Mouse (Mus musculus): ENCODE measurements at regions not wholly inside any gene's neighbourhood (a gene's known extent, or its start where the extent isn't known, plus 50 kb on each side); places are given as distances from the start of the nearest gene placed in this dataset.

- DNase-seq (ENCODE audit: low read depth, low spot score): no peak
Observed at GRCm38 (mm10) chr1:147239108-147239507, 744.5 kb downstream of the Brinp3 start.

GRCm38 (mm10) chr1:147273324-147273723 is 778.8 kb downstream of the Brinp3 start:
- DNase-seq (ENCODE audit: low read depth, low spot score): no peak

- DNase-seq (ENCODE audit: low read depth, low spot score): no peak
Observed at GRCm38 (mm10) chr1:147291119-147291518, 796.6 kb downstream of the Brinp3 start.

GRCm38 (mm10) chr1:147309246-147309645 is 814.7 kb downstream of the Brinp3 start:
- DNase-seq (ENCODE audit: low read depth, low spot score): no peak

GRCm38 (mm10) chr1:147343276-147343953 is 848.9 kb downstream of the Brinp3 start:
- DNase-seq (ENCODE audit: low read depth, low spot score): no peak

- no peak for DNase-seq (ENCODE audit: low read depth, low spot score)
Observed at GRCm38 (mm10) chr1:147344027-147344426, 849.5 kb downstream of the Brinp3 start.
